Mouse (Mus musculus): ENCODE results near the gene Slc25a43.
"Not testable (repeated sequence)": the region's sequence is repeated elsewhere in the genome, so short reads cannot be mapped to it uniquely, and the experiment has no call there.

Slc25a43 gene

DNA sequence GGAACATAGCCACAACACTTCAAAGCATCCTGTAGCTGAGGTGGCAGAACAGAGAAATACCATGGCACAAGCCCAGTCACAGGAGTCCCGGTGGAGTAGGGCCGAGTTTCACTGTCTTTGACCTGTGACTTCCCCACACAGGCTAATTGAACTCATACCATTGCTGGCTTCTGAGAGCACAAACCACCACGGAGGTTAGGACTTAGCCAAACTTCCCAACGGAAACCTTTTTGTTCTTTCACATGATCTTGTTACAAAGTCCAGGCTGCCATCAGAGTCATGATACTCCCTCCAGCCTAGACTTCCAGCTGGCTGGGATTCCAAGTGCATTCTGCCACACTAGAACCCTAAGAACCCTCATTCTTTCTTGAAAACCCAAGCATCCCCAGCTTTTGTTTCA, 34.2 kb downstream of the Slc25a43 start:
- no peak for DNase-seq (ENCODE audit: low spot score in 2 of 2)

GRCm38 (mm10) chrX:36789360-36789759, 45.9 kb downstream of the Slc25a43 start:
- no peak for DNase-seq (ENCODE audit: low spot score in 2 of 2)

GRCm38 (mm10) chrX:36794571-36794970, 51.1 kb downstream of the Slc25a43 start:
- no peak for DNase-seq (ENCODE audit: low spot score in 2 of 2)

GRCm38 (mm10) chrX:36795424-36796162, 52.1 kb downstream of the Slc25a43 start, which contains the start of gene Slc25a5:
TSS of gene Slc25a5 (plus strand) at chrX:36795651.
- peak; percentile 68 to 74 for DNase-seq (ENCODE audit: low spot score in 2 of 2)

- DNase-seq (ENCODE audit: low spot score in 2 of 2): peak; percentile 70 to 76
Measured at GRCm38 (mm10) chrX:36796163-36796581, 52.7 kb downstream of the Slc25a43 start.

- not testable (repeated sequence) for DNase-seq (ENCODE audit: low spot score in 2 of 2)
Measured at GRCm38 (mm10) chrX:36796734-36797133, 53.3 kb downstream of the Slc25a43 start.

DNA sequence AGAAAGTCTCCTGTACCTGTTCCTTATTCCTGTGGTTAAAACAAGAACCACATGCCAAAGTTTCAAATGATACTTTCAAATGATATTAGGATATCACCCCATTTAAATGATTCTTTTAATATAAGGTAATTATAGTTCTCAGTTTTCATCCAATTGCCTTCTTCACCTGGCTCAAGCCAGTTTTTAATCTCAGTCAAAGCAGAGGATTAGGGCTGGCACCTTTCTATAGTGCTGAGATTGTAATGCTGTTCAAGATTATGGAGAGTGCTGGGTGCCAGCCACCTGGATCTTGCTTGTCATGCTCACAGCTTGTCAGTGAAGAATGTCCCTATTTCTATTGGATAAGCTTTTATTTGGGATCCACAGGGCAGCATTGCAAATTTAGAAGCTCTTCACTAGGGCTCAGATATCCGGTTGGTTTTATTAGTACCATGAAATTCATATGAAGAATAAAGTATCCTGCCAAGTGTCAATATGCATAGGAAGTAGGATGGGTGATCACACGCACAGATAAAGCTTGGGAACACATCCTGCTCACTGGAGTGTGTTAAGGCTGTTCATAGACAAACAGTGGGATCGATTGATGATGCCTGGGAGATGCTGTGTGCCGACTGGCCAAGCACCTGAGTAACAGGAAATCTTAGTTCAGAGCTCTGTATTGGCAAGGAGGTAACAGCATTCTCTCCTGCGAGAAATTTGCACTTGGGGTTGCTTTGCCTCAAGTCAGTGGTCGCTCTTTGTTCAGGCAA, 55.8 kb downstream of the Slc25a43 start:
- DNase-seq (ENCODE audit: low spot score in 2 of 2): no peak

- DNase-seq (ENCODE audit: low spot score in 2 of 2): no peak
Measured at GRCm38 (mm10) chrX:36803189-36803588, 59.7 kb downstream of the Slc25a43 start.

GRCm38 (mm10) chrX:36804196-36804595, 60.7 kb downstream of the Slc25a43 start:
- DNase-seq (ENCODE audit: low spot score in 2 of 2): no peak

DNA sequence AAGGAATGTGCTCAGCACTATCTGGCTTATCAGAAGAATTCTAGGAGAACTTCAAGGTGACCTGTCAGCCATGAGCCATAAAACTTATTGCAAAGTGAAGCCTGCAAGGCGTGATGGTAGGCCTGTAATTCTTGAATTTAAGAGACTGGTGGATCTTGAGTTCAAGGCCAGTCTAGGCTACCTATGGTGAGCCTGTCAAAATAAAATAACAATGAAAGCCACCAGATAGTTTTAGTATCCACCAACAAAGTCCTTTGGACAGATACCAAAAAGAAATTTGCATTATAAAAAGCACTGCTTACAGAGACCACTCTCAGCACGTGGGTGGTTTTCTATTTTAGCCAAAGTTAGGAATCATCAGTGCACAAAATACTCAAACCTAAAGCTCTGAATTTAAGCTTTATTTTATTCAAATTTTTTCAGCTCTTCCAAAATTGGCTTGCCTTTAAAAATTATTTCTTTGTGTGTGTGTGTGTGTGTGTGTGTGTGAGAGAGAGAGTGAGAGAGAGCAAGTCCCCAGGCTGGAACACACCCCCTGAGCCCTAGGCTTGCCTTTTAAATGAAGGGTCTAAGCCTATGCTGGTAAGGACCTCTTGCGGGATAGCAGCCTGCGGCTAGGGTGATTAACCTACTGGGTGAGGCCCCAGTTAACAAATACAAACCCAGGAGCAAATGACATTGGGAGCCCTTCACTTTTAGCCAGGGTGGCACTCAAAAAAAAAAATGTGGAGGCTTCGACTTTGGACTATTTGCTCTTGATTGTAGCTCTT, 62.2 kb downstream of the Slc25a43 start:
- no peak for DNase-seq (ENCODE audit: low spot score in 2 of 2)

DNA sequence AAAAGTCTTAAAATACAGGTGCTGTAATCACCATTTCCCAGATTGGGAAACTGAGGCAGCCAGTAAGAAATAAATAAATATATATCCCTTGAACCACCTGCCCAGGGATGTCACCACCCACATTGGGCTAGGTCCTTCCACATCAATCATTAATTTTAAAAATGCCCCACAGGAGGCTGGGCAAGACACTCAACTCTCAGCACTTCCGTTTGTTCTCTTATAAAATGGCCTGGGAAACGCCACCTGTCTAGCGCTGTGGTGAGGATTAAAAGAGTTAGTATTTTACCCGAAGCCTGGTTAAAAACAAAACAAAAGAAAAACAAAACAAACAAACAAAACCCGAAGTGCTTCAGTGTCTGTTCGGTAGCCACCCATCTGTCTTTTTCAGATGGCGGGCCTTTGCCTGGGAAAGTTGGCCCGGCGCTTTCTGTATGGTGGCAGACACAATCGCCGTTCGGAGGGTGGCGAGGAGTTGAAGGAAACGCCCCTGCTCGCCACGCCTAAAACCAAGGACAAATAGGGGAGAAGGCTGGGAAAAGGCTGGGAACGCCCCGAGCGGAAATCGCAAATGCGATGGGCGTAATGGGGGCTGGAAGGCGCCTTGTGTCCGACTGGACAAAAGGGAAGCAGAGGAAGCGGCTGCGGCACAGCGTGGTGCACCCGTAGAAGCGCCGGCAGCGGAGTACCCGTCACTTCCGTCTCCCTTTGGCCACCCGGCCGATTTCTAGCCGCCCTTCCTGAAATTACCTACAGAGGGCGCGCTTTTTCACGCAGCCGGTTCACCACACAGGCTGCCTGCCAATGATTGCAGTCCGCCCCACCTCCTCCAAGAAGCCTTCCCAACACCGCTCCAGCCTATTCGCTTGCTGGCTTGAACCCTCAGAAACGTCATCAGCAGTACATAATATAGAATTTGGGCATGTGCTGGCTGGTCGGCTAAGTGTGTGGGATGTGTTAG, 64.2 kb downstream of the Slc25a43 start:
- DNase-seq (ENCODE audit: low spot score in 2 of 2): peak; percentile 83 to 84

DNA sequence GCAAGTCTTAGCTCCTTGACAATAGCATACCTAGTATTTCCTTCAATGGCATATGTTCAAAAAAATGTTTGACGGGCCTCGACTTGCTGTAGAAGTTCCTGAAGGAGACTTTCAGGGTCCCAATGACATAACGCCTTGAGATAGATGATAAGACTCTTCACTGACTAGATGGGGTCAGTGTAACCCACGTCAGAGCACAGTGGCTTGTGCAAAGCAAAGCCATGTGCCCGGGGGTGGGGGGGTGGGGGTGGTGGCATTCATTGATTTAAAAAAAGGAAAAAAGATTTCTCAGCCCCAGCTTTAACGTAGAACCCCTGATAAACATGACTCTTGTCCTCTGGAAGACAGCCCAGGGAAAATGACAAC, 64.8 kb downstream of the Slc25a43 start:
- no peak for DNase-seq (ENCODE audit: low spot score in 2 of 2)

DNA sequence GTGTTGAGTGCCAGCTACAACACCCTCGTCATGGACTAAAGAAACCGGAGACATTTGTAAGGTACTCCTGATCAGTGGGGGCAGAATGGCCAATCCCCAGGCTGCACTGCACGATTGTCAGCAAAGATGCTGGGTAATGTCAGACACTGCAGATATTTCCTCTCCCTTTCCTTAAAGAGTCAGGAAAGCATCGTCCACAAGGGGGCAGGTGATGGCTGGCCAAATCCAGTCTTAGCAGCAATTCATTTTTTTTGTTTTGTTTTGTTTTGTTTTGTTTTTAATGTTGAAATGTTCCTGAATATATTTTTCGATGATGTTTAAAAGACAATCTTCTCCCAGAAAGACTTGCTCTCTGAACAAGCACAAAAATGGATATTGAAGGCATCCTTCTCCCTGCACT, 67.9 kb downstream of the Slc25a43 start:
- no peak for DNase-seq (ENCODE audit: low spot score in 2 of 2)

- no peak for DNase-seq (ENCODE audit: low spot score in 2 of 2)
Measured at GRCm38 (mm10) chrX:36814161-36814836, 70.8 kb downstream of the Slc25a43 start.

DNA sequence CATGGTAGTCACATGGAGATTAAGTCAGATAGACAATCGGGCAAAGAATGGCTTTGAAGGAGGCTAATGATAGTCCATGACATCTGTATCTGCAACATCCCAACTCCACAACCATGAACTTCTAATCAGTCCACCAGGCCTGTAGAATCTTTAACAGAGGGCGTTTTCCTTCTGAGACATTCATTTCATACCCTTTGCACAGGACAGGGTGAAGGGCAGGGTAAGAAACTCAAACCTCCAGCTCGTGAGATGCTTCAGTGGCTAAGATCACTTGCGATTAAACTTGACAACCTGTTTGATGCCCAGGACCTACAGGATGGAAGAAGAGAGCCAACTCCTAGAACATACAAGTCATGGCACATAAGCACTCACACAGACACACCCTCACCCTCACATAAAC, 71.6 kb downstream of the Slc25a43 start:
- DNase-seq (ENCODE audit: low spot score in 2 of 2): no peak

- DNase-seq (ENCODE audit: low spot score in 2 of 2): no peak
Measured at GRCm38 (mm10) chrX:36815439-36815838, 72.0 kb downstream of the Slc25a43 start.

DNA sequence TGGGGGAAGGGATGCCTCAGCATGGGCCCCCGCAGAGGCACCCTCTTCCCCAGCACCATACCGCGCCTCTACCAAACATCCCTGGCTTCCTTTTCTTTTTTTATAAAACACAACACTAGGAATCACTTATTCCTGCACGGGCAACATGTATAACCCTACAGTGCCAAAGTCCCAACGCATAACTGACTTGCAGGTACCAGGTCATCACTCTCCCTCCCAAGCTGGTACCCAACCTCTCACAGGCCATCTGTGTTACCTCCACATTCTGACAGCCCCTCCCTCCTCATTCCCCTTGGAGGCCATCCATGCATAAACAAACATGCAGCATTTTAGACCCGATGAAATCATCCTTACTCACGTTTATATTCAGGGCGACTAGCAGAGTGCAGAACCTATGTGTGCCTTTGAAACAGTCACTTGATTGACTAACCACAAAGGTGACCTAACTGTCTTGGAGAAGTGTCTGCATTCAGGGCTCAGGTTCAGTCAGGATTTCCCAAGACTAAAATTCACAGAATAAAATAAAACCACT, 73.0 kb downstream of the Slc25a43 start:
- no peak for DNase-seq (ENCODE audit: low spot score in 2 of 2)

DNA sequence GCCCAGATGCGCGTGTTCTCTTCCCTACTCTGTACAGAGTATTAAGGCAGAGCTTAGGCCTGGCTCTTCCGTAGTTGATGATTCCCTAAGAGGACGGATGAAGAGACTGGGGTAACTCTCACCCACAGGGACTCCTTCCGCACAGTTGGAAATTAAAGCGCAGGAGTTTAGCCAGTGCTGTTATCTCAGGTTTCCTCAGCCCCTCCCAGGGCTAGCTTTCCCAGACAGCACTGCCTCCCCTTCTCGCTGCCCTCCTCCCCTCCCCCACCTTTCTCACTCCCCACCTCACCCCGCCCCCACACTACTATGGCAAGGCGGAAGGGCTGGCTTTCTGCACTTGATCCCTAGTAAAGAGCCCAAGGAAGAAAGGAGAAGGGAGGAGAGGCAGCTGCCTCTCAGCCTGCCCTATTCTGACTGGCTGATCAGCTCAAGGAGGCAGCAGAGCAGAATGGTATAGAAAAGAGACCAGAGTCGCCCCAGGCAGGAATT, 73.5 kb downstream of the Slc25a43 start:
- no peak for DNase-seq (ENCODE audit: low spot score in 2 of 2)

DNA sequence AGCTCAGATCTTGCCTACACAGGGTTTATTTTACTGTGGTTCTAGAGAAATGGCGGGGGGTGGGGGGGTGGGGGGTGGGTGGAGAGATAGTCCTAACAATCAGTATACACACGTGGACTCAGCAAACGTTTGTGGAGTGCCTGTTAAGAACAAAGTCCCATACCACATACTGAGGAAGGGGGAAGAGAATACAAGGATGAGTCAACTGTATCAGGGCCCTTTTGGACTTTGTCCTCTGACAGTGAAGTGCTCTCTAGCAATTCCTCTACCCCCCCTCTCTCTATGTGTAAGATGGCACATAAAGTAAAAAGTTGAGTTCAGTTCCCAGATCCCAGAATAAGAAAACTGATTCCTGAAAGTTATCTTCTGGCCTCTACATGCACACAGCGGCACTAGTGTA, 76.1 kb downstream of the Slc25a43 start:
- no peak for DNase-seq (ENCODE audit: low spot score in 2 of 2)

- DNase-seq (ENCODE audit: low spot score in 2 of 2): no peak
Measured at GRCm38 (mm10) chrX:36820201-36820600, 76.7 kb downstream of the Slc25a43 start.
